Comparison of ENCODE assay signal across 15 mouse cellular contexts in the genomic region with DNA sequence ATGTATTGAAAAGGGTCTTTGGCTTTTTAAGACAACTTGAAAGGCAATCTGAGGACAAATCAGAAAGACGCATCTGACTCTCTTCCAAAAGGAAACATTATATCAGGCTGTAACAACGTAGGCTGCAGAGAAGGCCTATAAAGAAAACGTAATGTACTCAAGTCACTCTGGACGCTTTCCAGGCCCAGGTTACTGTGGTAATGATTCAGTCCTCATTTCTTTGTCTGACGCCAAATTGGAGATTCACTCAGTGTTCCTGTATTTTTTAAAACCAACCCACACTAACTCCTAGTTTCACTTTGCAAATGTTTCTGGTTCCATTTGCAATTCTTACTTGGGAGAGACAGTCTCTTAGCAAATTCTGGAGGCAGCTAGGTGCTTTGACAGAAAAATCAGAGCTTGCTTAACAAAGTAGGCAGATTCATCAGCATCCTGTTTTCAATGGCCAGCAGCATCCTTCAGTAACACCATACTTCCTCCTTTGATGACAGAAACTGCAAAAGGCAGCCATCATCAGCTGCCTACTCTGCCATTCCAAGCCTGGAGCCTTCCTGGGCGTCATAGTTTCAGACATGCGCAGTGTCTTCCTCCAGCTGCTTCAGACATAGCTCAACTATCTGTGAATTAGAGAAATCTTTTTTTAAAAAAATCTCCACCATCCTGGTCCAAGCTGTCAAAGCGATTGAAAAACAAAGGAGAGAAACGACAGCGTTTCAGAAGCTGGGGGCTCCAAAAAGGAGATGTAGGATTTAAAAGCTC.
DNase-seq lines count a peak whose midpoint lies in the region; ATAC-seq and TF ChIP-seq lines count a peak whose summit lies in the region.
"Had no signal": no experiment of that assay in that cellular context is flagged by ENCODE, and none has a peak within 500 bp of the region (broad histone marks: within the 10 kb centered on the region; RNA-seq: fewer than 3 reads in every experiment).

No protein-coding gene starts in this region.

- no peaks in the 10 kb centered on the region for H3K27me3 ChIP-seq in limb, embryonic 12.5 days
- no peaks in the 10 kb centered on the region for H3K27me3 ChIP-seq in limb, embryonic 10.5 days (ENCODE audit: low read depth, poor library complexity, severe bottlenecking)
- no peaks in the 10 kb centered on the region for H3K27me3 ChIP-seq in kidney, embryonic 14.5 days (ENCODE audit: control insufficient read depth, insufficient read depth, low read length)
- H3K27me3 ChIP-seq: forebrain, embryonic 12.5 days had no signal

- ATAC-seq in limb, embryonic 12.5 days (ENCODE audit: insufficient number of reproducible peaks, insufficient read depth, low FRiP score, low TSS enrichment, low read depth) = no peak
- no peak for ATAC-seq in kidney, embryonic 14.5 days (ENCODE audit: low FRiP score, low TSS enrichment)
- no peak for ATAC-seq in erythroblast, adult 5-6 weeks (replicated peaks; ENCODE audit: low FRiP score, poor library complexity, severe bottlenecking)
- ATAC-seq: Patski had no signal

- H3K4me2 ChIP-seq in limb, embryonic 12.5 days = no peak overlapping the region
- no peak overlapping the region for H3K4me2 ChIP-seq in kidney, embryonic 14.5 days (replicated peaks; ENCODE audit: low read depth, low read length)
- H3K4me2 ChIP-seq: forebrain, embryonic 12.5 days had no signal

- 0 out of 2 replicates have a peak overlapping the region, but pooled peaks have one; percentile 26 for H3K27ac ChIP-seq in limb, embryonic 12.5 days
- no peak overlapping the region for H3K27ac ChIP-seq in limb, embryonic 10.5 days
- H3K27ac ChIP-seq in embryonic fibroblast, embryonic 13.5 days (ENCODE audit: insufficient read depth, low read length) = peak overlapping the region; percentile 28
- no peak overlapping the region for H3K27ac ChIP-seq in kidney, embryonic 14.5 days (ENCODE audit: low read depth, low read length)
- H3K27ac ChIP-seq: forebrain, embryonic 12.5 days had no signal

- no peak overlapping the region for H3K9ac ChIP-seq in limb, embryonic 12.5 days (replicated peaks)
- H3K9ac ChIP-seq in kidney, embryonic 14.5 days (ENCODE audit: low read depth, low read length) = no peak overlapping the region
- H3K9ac ChIP-seq: forebrain, embryonic 12.5 days had no signal

- TF ChIP-seq POLR2A in embryonic fibroblast, embryonic 13.5 days (IDR thresholded peaks at IDR 0.05; ENCODE audit: low read depth, low read length) = no peak

- no peaks in the 10 kb centered on the region for H3K36me3 ChIP-seq in limb, embryonic 12.5 days
- no peaks in the 10 kb centered on the region for H3K36me3 ChIP-seq in limb, embryonic 10.5 days
- H3K36me3 ChIP-seq in kidney, embryonic 14.5 days (ENCODE audit: control insufficient read depth, insufficient read depth, low read length) = no peaks in the 10 kb centered on the region
- H3K36me3 ChIP-seq: forebrain, embryonic 12.5 days had no signal

- no peak for TF ChIP-seq CTCF in embryonic fibroblast, embryonic 13.5 days (IDR thresholded peaks at IDR 0.05; ENCODE audit: borderline replicate concordance, insufficient read depth, low read length)

- H3K4me1 ChIP-seq in limb, embryonic 12.5 days (replicated peaks) = peaks cover 22% of the 10 kb centered on the region
- peaks cover 10% of the 10 kb centered on the region for H3K4me1 ChIP-seq in limb, embryonic 10.5 days
- H3K4me1 ChIP-seq in embryonic fibroblast, embryonic 13.5 days (ENCODE audit: control insufficient read depth, insufficient read depth, low read length) = peaks cover 9% of the 10 kb centered on the region
- 0 out of 2 replicates have a peak, but pooled peaks cover 5% of the 10 kb centered on the region for H3K4me1 ChIP-seq in kidney, embryonic 14.5 days (ENCODE audit: control insufficient read depth, insufficient read depth, low read length)

- H3K4me3 ChIP-seq in limb, embryonic 12.5 days (replicated peaks) = no peak overlapping the region
- H3K4me3 ChIP-seq in limb, embryonic 10.5 days = no peak overlapping the region
- no peak overlapping the region for H3K4me3 ChIP-seq in embryonic fibroblast, embryonic 13.5 days (ENCODE audit: insufficient read depth, low read length)
- H3K4me3 ChIP-seq in kidney, embryonic 14.5 days (ENCODE audit: low read length) = no peak overlapping the region
- H3K4me3 ChIP-seq: forebrain, embryonic 12.5 days had no signal

- WGBS in limb, embryonic 12.5 days = 51% methylated on average over 10 of the region's 10 CpGs
- WGBS in limb, embryonic 10.5 days = 72% methylated on average over 10 of the region's 10 CpGs
- WGBS in kidney, embryonic 14.5 days = 66% methylated on average over 10 of the region's 10 CpGs

- no peak for DNase-seq in limb, embryonic 10.5 days (ENCODE audit: low spot score)
- DNase-seq in layer of hippocampus, postnatal 36 days = peak; percentile 32 to 37
- peak; percentile 54 to 56 for DNase-seq in right cerebral cortex, adult 2 months (ENCODE audit: low spot score in 2 of 2)
- DNase-seq in yolk sac, embryonic 10.5 days (ENCODE audit: low spot score) = no peak
- DNase-seq: adrenal gland, postnatal 14 days; cerebellum, adult 2 months; heart, adult 11 months; heart, postnatal 10 days; lung, adult 18-20 months had no signal

- H3K9me3 ChIP-seq in limb, embryonic 12.5 days = no peaks in the 10 kb centered on the region
- no peaks in the 10 kb centered on the region for H3K9me3 ChIP-seq in limb, embryonic 10.5 days (replicated peaks)
- H3K9me3 ChIP-seq in kidney, embryonic 14.5 days (ENCODE audit: control insufficient read depth, low read length) = no peaks in the 10 kb centered on the region
- H3K9me3 ChIP-seq: forebrain, embryonic 12.5 days had no signal

Comparison
In these comparisons a context has a peak if more than half of its experiments do, and no peak if none do; other contexts are left out.
1. H3K27ac ChIP-seq: peak in limb, embryonic 12.5 days (single experiment) and embryonic fibroblast, embryonic 13.5 days (single experiment); none in limb, embryonic 10.5 days (single experiment) and kidney, embryonic 14.5 days (single experiment).
2. DNase-seq: peak in layer of hippocampus, postnatal 36 days (2 of 2) and right cerebral cortex, adult 2 months (2 of 2); none in limb, embryonic 10.5 days (single experiment) and yolk sac, embryonic 10.5 days (single experiment).